Mouse (Mus musculus): ENCODE measurements around the gene Gm20388.

DNA sequence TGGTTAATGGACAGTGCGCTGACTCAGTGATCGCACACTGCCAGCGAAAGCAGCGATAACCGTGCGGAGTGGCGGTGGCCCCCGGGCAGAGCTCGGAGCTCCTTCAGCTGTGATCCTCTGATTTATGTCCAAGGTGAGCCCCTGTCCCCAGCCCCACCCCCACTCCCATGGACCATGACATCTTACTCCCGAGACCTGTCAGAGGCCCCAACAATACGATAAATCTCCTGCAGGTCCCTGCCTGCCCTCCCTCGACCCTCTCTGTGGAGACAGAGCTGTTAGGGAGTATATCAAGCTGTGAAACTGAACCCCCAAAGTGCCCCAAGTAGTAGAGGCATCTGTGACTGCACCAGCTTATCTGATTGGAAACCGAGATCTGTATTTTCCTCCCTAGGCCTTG, 1435.5 kb downstream of the Gm20388 start:
- TF ChIP-seq CTCF (IDR thresholded peaks at IDR 0.05; ENCODE audit: low read depth) (no peak), EP300 (IDR thresholded peaks at IDR 0.05; ENCODE audit: low read depth) (no peak)
